Mouse (Mus musculus) cerebellum, adult 2 months (tissue): Measurements from ENCODE around the gene Grin2a.

Experiments used
- CTCF ChIP-seq: fragments of 200-500 bp; IDR thresholded peaks from 2 replicates; pipeline ENCODE4 v1.5.1; 2011; ENCODE audit warnings: low read depth, mild to moderate bottlenecking, control low read depth, low read length, moderate library complexity, borderline replicate concordance; ENCODE audit not compliant: insufficient read depth
- POLR2A ChIP-seq: fragments of 200-500 bp; IDR thresholded peaks from 2 replicates; pipeline ENCODE4 v1.6.1; 2011; ENCODE audit warnings: low read length, control low read depth, borderline replicate concordance; ENCODE audit not compliant: insufficient read depth

- TF ChIP-seq CTCF (peak; percentile 36; the same call in 1 of the 2 replicates), POLR2A (no peak)
These were observed 53.9 kb downstream of the Grin2a start for GRCm38 (mm10) chr16:9941306-9941930.
